Mouse (Mus musculus) hindbrain, embryonic 11.5 days (tissue): Measurements from ENCODE around the gene Eif4e1b. TPM values are rescaled to one million over a fixed set of nuclear protein-coding genes. Genes with fewer than 3 reads are reported as not detected.
A peak's percentile ranks its signal among the peaks of the same experiment; 100 is the strongest.
"Not testable (repeated sequence)": the region's sequence is repeated elsewhere in the genome, so short reads cannot be mapped to it uniquely, and the experiment has no call there.

ENCODE experiments used
- ATAC-seq: fragments of 200-750 bp; cut with Nextera tagmentation; 2 replicates; pipeline ENCODE4 v1.8.0; 2017; ENCODE audit warnings: mild to moderate bottlenecking, moderate TSS enrichment, moderate library complexity; ENCODE audit not compliant: low FRiP score
- DNase-seq: peaks from one replicate; pipeline ENCODE4 v3.0.0-alpha.2; 2015; ENCODE audit warnings: low spot score
- H3K27ac ChIP-seq: fragments of 300-500 bp; sonication (generic); 2 replicates; pipeline ENCODE4 v1.5.1; 2014; ENCODE audit warnings: mild to moderate bottlenecking, low read depth, low read length
- H3K27me3 ChIP-seq: fragments of 300-500 bp; sonication (generic); 2 replicates; pipeline ENCODE4 v1.6.1; 2014; ENCODE audit warnings: mild to moderate bottlenecking, low read length, moderate library complexity, mixed read lengths; ENCODE audit not compliant: control insufficient read depth, insufficient read depth
- H3K36me3 ChIP-seq: fragments of 300-500 bp; sonication (generic); 2 replicates; pipeline ENCODE4 v1.6.1; 2014; ENCODE audit warnings: mild to moderate bottlenecking, low read length, moderate library complexity, mixed read lengths; ENCODE audit not compliant: control insufficient read depth, insufficient read depth
- H3K4me1 ChIP-seq: fragments of 300-500 bp; sonication (generic); replicated peaks from 2 replicates; pipeline ENCODE4 v1.6.1; 2014; ENCODE audit warnings: low read length, mixed read lengths; ENCODE audit not compliant: control insufficient read depth, insufficient read depth
- H3K4me2 ChIP-seq: fragments of 300-500 bp; sonication (generic); replicated peaks from 2 replicates; pipeline ENCODE4 v1.6.1; 2014; ENCODE audit warnings: mild to moderate bottlenecking, low read depth, low read length
- H3K4me3 ChIP-seq: fragments of 300-500 bp; sonication (generic); 2 replicates; pipeline ENCODE4 v1.5.1; 2014; ENCODE audit warnings: low read depth, low read length
- H3K9ac ChIP-seq: fragments of 300-500 bp; sonication (generic); 2 replicates; pipeline ENCODE4 v1.6.1; 2014; ENCODE audit warnings: low read depth, low read length
- H3K9me3 ChIP-seq: fragments of 300-500 bp; sonication (generic); 2 replicates; pipeline ENCODE4 v1.6.1; 2016; ENCODE audit warnings: low read length; ENCODE audit not compliant: control insufficient read depth
- WGBS: fragments of 180-500 bp; shearing (Covaris S2); extraction: QIAGEN DNeasy Blood & Tissue Kit; methylation state at CpG from one replicate; pipeline ENCODE4 v1.1.7; 2014; 5-methylcytosine and 5-hydroxymethylcytosine counted together
- polyA plus RNA-seq: library from polyadenylated mRNA; unstranded; fragments of >200 nt; fragmentation: Nextera tagmentation; extraction: Ambion mirVana; gene quantifications from 2 replicates; pipeline ENCODE4 v1.2.1, GENCODE M21; 2014

Gene Eif4e1b
- polyA plus RNA-seq, 1 experiment from 2014 or later: not detected

DNA sequence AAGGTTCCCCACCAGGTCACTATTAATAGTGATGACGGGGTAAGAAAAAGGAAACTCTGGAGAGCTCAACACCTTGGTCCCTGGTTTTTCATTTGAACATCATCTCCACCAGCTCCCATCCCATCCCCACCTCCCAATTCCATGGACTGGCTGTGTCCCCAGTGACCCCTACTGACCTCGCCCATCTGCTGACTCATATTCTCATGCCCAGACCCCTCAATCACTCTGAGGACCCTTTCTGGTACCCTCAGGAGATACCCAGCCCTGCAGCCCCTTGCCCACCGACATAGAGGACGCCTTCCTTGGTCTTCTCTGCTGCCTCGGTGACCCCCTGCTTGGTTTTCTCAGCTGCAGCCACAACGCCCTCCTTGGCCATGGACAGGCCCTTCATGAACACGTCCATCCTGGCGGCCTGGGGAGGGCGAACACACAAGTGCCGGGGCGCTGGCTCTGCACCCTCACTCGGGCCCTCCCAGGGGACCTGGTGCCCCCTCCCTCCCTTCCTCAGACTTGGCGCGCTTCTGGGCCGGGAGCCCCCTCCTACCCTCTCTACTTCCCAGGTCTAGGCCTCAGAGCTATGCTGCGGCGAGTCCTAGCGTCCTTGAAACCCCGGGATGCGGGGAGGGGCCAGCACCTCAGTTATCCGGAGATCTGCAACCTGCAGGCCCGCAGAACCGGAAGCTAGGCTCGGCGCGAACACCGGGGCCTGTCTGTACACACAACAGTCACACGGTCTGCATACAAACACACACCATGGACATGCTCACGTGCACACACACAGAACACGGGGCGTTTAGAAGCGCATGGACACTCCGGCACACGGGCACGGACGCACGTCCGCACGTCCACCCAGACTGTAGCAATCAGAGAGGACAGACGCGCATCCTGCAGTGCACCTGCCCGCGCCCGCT is 18.3 kb upstream of the Eif4e1b start:
- ATAC-seq: no peak
- 5% methylated on average over 44 of the region's 44 CpGs for WGBS
- Histone ChIP-seq H3K4me3 (peak overlapping the region; percentile 43), H3K36me3 (no peaks in the 10 kb centered on the region), H3K27ac (no peak overlapping the region), H3K9ac (peak overlapping the region; percentile 37; the same call in 1 of the 2 replicates), H3K27me3 (peaks cover 39% of the 10 kb centered on the region), H3K4me1 (peaks cover 8% of the 10 kb centered on the region), H3K4me2 (peak overlapping the region; percentile 85), H3K9me3 (no peaks in the 10 kb centered on the region)
- no peak for DNase-seq

DNA sequence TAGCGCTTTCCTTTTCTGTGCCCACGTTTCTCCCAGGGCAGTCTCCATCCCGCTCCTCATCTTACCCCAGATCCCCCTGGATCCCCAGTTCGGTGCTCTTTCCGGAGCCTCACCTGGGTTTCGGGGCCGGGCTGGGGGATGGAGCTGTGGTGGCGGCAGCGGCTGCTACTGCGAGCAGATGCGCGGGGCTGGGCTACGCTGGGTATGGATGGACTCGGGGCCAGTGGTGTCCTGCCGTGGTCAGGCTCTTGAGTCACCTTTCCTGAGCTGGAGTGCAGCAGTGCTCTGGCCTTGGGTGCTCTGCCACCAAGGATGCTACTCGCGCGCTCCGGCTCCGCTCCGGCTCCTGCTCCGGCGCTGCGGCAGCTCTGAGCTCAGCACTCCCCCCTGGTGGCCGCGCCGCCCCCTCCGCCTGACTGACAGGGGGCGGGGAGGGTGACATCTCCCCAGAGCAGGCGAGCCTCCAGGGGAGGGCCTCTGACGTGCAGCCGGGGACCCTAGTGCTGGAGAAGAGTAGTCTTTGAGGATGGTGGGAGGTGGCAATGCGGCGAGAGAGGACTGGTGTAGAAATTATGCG is 17.5 kb upstream of the Eif4e1b start, which contains the start of gene Sncb:
Gene Sncb, minus strand, starts transcription at position 404 of the 577 bp plus-strand sequence.
- H3K27ac ChIP-seq: no peak within 1 kb of the TSS
- H3K4me3 ChIP-seq: peak within 1 kb of the TSS; percentile 43
- 1% methylated on average over 35 of the region's 35 CpGs for WGBS
- DNase-seq (peak; percentile 82), ATAC-seq (peak; percentile 77)
- H3K9ac ChIP-seq: peak within 1 kb of the TSS; percentile 37; the same call in 1 of the 2 replicates
- H3K4me2 ChIP-seq: peak within 1 kb of the TSS; percentile 85
- peaks cover 39% of the 10 kb centered on the region for H3K27me3 ChIP-seq
- peaks cover 8% of the 10 kb centered on the region for H3K4me1 ChIP-seq
- no peaks in the 10 kb centered on the region for H3K36me3 ChIP-seq
- H3K9me3 ChIP-seq: no peaks in the 10 kb centered on the region

DNA sequence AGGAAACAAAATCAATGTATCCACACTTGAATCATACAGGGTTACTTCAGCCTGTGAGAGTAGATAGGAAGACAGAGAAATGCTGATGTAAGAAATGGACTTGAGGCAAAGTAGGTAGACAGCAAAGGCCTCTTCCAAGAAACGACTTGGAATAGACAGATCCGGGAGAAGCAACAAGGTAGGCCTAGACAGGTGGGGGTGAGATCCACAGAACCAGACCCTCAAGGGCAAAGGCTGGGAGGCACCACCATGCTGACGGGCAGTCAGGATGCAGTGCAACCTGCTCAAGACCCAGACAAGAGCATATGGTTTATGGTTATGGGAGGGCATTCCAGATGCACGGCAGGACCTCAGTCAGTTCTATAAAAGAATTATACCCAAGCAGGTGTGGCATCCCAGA is 16.8 kb upstream of the Eif4e1b start:
- DNase-seq: no peak
- Histone ChIP-seq H3K4me3 (no peak overlapping the region), H3K9me3 (no peaks in the 10 kb centered on the region), H3K27ac (no peak overlapping the region), H3K27me3 (peaks cover 39% of the 10 kb centered on the region), H3K36me3 (no peaks in the 10 kb centered on the region), H3K4me1 (peaks cover 8% of the 10 kb centered on the region), H3K4me2 (no peak overlapping the region), H3K9ac (no peak overlapping the region)
- no peak for ATAC-seq
- WGBS: 76% methylated on average over 4 of the region's 4 CpGs

DNA sequence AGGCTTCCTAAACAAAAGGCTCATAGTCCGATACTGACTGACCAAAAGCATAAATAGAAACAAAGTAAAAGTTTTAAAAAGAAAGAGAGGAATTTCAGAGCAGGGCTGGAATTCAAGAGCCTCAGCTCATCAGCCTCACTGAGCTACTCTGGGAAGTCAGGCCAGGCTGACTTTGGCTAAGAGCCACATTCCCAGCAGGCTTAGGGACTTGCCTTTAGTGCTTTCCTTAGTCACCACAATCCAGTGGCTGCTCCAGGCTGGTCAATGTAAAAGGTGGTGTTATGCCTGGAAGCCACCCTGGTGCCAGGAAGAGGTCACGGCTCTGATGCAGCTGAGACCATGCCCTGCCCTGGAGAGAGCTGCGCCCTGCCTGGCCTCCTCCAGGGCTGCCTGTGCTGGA is 3.2 kb upstream of the Eif4e1b start:
- H3K4me2 ChIP-seq: no peak overlapping the region
- H3K4me3 ChIP-seq: no peak overlapping the region
- WGBS: 81% methylated on average over 3 of the region's 3 CpGs
- H3K4me1 ChIP-seq: no peaks in the 10 kb centered on the region
- ATAC-seq (no peak), DNase-seq (no peak)
- H3K27me3 ChIP-seq: no peaks in the 10 kb centered on the region
- no peaks in the 10 kb centered on the region for H3K9me3 ChIP-seq
- no peak overlapping the region for H3K9ac ChIP-seq
- no peak overlapping the region for H3K27ac ChIP-seq
- no peaks in the 10 kb centered on the region for H3K36me3 ChIP-seq

DNA sequence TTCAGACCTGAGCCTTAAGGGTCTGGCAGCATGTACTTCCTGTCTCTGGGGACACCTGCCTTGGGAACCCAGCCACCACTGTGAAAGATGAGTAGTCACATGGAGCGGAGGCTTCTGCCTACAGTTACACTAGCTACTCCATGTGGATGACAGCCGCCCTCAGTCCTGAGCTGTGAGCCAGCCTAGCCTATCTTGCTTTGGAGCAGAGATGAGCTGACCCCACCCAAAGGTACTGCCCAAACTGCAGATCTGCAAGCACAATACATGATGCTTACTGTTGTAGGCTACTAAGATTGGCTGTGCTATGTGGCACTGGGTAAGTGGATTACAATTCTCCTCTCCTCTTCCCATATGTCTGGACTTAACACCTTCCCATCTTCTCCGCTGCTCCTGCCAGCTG is 2.7 kb upstream of the Eif4e1b start:
- Histone ChIP-seq H3K4me3 (no peak overlapping the region), H3K9me3 (no peaks in the 10 kb centered on the region), H3K27ac (no peak overlapping the region), H3K36me3 (no peaks in the 10 kb centered on the region), H3K4me2 (no peak overlapping the region), H3K4me1 (no peaks in the 10 kb centered on the region), H3K9ac (no peak overlapping the region), H3K27me3 (no peaks in the 10 kb centered on the region)
- WGBS: 89% methylated on average over 3 of the region's 3 CpGs
- no peak for DNase-seq
- ATAC-seq: no peak

DNA sequence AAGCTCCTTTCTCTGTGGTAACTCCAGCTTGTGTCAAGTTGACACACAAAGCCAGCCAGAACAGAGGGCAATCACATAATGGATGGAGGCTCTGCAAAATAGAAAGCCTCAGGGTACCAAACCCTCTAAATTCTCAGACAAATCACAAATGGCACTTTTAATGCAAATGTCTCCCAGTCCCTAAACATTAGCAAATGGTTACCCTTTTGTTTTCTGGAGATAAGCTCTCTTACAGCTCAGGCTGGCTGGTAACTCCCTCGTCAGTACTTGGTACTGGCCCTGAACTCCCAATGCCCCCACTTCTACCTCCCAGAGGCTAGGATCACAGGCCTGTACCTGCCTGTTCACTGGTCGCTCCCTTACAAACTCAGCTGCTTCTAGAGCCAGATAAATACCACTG is 563 bp upstream of the Eif4e1b start:
- no peak overlapping the region for H3K4me3 ChIP-seq
- ATAC-seq (no peak), DNase-seq (no peak)
- no peak overlapping the region for H3K4me2 ChIP-seq
- H3K27me3 ChIP-seq: no peaks in the 10 kb centered on the region
- no peaks in the 10 kb centered on the region for H3K4me1 ChIP-seq
- H3K9me3 ChIP-seq: no peaks in the 10 kb centered on the region
- WGBS: 38% methylated on average over 2 of the region's 2 CpGs
- H3K27ac ChIP-seq: no peak overlapping the region
- no peaks in the 10 kb centered on the region for H3K36me3 ChIP-seq
- no peak overlapping the region for H3K9ac ChIP-seq

DNA sequence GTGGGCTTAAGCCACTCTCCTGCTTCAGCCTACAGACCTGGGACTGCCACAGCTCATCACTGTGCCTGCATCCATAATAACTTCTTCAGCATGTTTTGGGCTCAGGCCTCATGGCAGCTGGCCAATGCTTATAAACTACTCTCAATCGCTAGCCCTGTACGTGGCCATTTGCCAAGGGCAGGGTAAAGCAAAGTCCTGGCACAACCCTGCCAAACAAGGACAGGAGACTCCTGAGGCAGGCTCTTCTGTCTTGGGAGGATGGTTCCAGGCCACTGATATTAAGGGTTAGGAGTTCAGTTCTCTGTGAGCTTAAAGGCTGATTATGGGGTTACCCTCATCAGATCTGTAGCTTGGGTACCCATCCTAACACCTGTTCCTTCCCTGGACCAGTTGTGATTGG is 3.8 kb downstream of the Eif4e1b start:
- not testable (repeated sequence) for H3K4me1 ChIP-seq, H3K36me3 ChIP-seq, H3K27ac ChIP-seq, H3K9ac ChIP-seq, H3K9me3 ChIP-seq, ATAC-seq, H3K4me2 ChIP-seq, DNase-seq, H3K4me3 ChIP-seq
- H3K27me3 ChIP-seq: peaks cover 11% of the 10 kb centered on the region
- WGBS: 89% methylated on average over 2 of the region's 2 CpGs

DNA sequence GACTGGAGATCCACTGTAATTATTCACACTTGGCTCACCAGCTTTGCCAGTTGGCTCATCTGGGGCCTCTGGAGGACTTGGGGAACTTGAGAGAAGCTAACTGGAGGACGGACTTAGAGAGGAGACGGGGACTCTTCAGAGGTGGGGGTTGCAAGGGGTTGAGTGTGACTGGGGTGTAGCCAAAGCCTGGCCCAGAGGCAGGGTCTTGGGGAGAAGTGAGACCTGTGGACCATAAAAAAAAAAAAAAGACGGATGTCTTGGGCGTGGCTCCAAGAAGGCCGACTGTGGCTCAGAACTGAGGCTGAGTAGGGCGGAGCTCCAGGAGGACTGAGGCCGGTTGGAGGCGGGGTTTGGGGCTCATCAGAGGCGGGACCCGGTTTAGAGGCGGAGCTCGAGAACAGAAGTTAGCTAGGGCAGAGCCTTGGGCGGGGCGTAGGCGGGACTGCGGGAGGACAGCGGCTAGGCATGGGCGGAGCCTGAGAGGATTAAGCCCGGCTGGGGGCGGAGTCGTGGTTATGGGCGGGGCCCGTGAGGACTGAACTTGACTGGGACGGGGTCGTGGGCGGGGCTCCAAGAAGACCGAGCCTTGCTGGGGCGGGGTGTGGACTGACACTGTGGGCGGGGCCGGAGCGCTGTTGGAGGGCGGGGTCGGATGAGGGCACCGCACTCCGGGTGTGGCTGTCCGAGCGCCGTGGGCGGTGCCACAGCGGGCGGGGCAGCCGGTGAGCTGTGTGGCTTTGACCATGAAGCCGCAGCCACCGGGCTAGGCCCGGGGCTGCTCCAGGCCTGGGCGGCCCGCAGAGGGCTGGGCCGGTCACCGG is 5.2 kb downstream of the Eif4e1b start, which contains the start of gene Tspan17:
Gene Tspan17, plus strand, starts transcription at position 638 of the 821 bp plus-strand sequence.
- 3% methylated on average over 48 of the region's 49 CpGs for WGBS
- peak; percentile 99 for DNase-seq
- H3K4me3 ChIP-seq: peak within 1 kb of the TSS; percentile 51
- peaks cover 11% of the 10 kb centered on the region for H3K27me3 ChIP-seq
- H3K4me1 ChIP-seq: peaks cover 6% of the 10 kb centered on the region; the same call in 1 of the 2 replicates
- no peaks in the 10 kb centered on the region for H3K9me3 ChIP-seq
- peak within 1 kb of the TSS; percentile 98 for H3K4me2 ChIP-seq
- ATAC-seq: peak; percentile 90
- H3K36me3 ChIP-seq: no peaks in the 10 kb centered on the region
- peak within 1 kb of the TSS; percentile 55 for H3K9ac ChIP-seq
- H3K27ac ChIP-seq: no peak within 1 kb of the TSS
